Mouse (Mus musculus) hindbrain, embryonic 11.5 days (tissue): ENCODE results near the gene Ptpn9. TPM values are rescaled to one million over a fixed set of nuclear protein-coding genes. Genes with fewer than 3 reads are reported as not detected.
A peak's percentile ranks its signal among the peaks of the same experiment; 100 is the strongest.
"Not testable (repeated sequence)": the region's sequence is repeated elsewhere in the genome, so short reads cannot be mapped to it uniquely, and the experiment has no call there.

Experiments used
- ATAC-seq: fragments of 200-750 bp; cut with Nextera tagmentation; 2 replicates; pipeline ENCODE4 v1.8.0; 2017; ENCODE audit warnings: mild to moderate bottlenecking, moderate TSS enrichment, moderate library complexity; ENCODE audit not compliant: low FRiP score
- DNase-seq: peaks from one replicate; pipeline ENCODE4 v3.0.0-alpha.2; 2015; ENCODE audit warnings: low spot score
- H3K27ac ChIP-seq: fragments of 300-500 bp; sonication (generic); 2 replicates; pipeline ENCODE4 v1.5.1; 2014; ENCODE audit warnings: mild to moderate bottlenecking, low read depth, low read length
- H3K27me3 ChIP-seq: fragments of 300-500 bp; sonication (generic); 2 replicates; pipeline ENCODE4 v1.6.1; 2014; ENCODE audit warnings: mild to moderate bottlenecking, low read length, moderate library complexity, mixed read lengths; ENCODE audit not compliant: control insufficient read depth, insufficient read depth
- H3K36me3 ChIP-seq: fragments of 300-500 bp; sonication (generic); 2 replicates; pipeline ENCODE4 v1.6.1; 2014; ENCODE audit warnings: mild to moderate bottlenecking, low read length, moderate library complexity, mixed read lengths; ENCODE audit not compliant: control insufficient read depth, insufficient read depth
- H3K4me1 ChIP-seq: fragments of 300-500 bp; sonication (generic); replicated peaks from 2 replicates; pipeline ENCODE4 v1.6.1; 2014; ENCODE audit warnings: low read length, mixed read lengths; ENCODE audit not compliant: control insufficient read depth, insufficient read depth
- H3K4me2 ChIP-seq: fragments of 300-500 bp; sonication (generic); replicated peaks from 2 replicates; pipeline ENCODE4 v1.6.1; 2014; ENCODE audit warnings: mild to moderate bottlenecking, low read depth, low read length
- H3K4me3 ChIP-seq: fragments of 300-500 bp; sonication (generic); 2 replicates; pipeline ENCODE4 v1.5.1; 2014; ENCODE audit warnings: low read depth, low read length
- H3K9ac ChIP-seq: fragments of 300-500 bp; sonication (generic); 2 replicates; pipeline ENCODE4 v1.6.1; 2014; ENCODE audit warnings: low read depth, low read length
- H3K9me3 ChIP-seq: fragments of 300-500 bp; sonication (generic); 2 replicates; pipeline ENCODE4 v1.6.1; 2016; ENCODE audit warnings: low read length; ENCODE audit not compliant: control insufficient read depth
- WGBS: fragments of 180-500 bp; shearing (Covaris S2); extraction: QIAGEN DNeasy Blood & Tissue Kit; methylation state at CpG from one replicate; pipeline ENCODE4 v1.1.7; 2014; 5-methylcytosine and 5-hydroxymethylcytosine counted together
- polyA plus RNA-seq: library from polyadenylated mRNA; unstranded; fragments of >200 nt; fragmentation: Nextera tagmentation; extraction: Ambion mirVana; gene quantifications from 2 replicates; pipeline ENCODE4 v1.2.1, GENCODE M21; 2014

The Ptpn9 gene
- 28.1 and 34.0 TPM in 2 replicates for polyA plus RNA-seq

GRCm38 (mm10) chr9:56994286-56995197 lies at the start of gene Ptpn9:
Gene Ptpn9, plus strand, starts transcription at chr9:56994923.
- peak; percentile 95 for ATAC-seq
- Histone ChIP-seq H3K9me3 (no peaks in the 10 kb centered on the region), H3K4me3 (peak within 1 kb of the TSS; percentile 95), H3K27ac (peak within 1 kb of the TSS; percentile 96), H3K4me2 (peak within 1 kb of the TSS; percentile 74), H3K36me3 (no peaks in the 10 kb centered on the region), H3K9ac (peak within 1 kb of the TSS; percentile 96), H3K4me1 (no peaks in the 10 kb centered on the region), H3K27me3 (no peaks in the 10 kb centered on the region)
- peak; percentile 93 for DNase-seq
- WGBS = 3% methylated on average over 57 of the region's 62 CpGs

GRCm38 (mm10) chr9:56947481-56947880 lies 47.2 kb upstream of the Ptpn9 start:
- not testable (repeated sequence) for H3K27ac ChIP-seq, H3K4me1 ChIP-seq, H3K9me3 ChIP-seq, ATAC-seq, H3K4me2 ChIP-seq, H3K36me3 ChIP-seq, H3K27me3 ChIP-seq, H3K9ac ChIP-seq, H3K4me3 ChIP-seq
- WGBS = 34% methylated on average over 3 of the region's 3 CpGs
- peak; percentile 55 for DNase-seq

GRCm38 (mm10) chr9:56948699-56949098 lies 46.0 kb upstream of the Ptpn9 start:
- not testable (repeated sequence) for H3K4me3 ChIP-seq, H3K9me3 ChIP-seq, H3K36me3 ChIP-seq, H3K27me3 ChIP-seq, H3K9ac ChIP-seq, H3K4me1 ChIP-seq, H3K4me2 ChIP-seq, ATAC-seq, H3K27ac ChIP-seq, DNase-seq
- 93% methylated on average over 5 of the region's 5 CpGs for WGBS

GRCm38 (mm10) chr9:56949767-56950166 lies 45.0 kb upstream of the Ptpn9 start:
- Histone ChIP-seq H3K9me3 (no peaks in the 10 kb centered on the region), H3K27me3 (no peaks in the 10 kb centered on the region), H3K9ac (peak overlapping the region; percentile 31; the same call in 1 of the 2 replicates), H3K4me3 (peak overlapping the region; percentile 27), H3K4me1 (no peaks in the 10 kb centered on the region), H3K4me2 (peak overlapping the region; percentile 36), H3K27ac (no peak overlapping the region), H3K36me3 (no peaks in the 10 kb centered on the region)
- peak; percentile 38 for DNase-seq
- 36% methylated on average over 13 of the region's 13 CpGs for WGBS
- ATAC-seq = no peak

- under 1% methylated on average over 50 of the region's 50 CpGs for WGBS
These were observed 44.0 kb upstream of the Ptpn9 start, which contains the start of gene Snupn for GRCm38 (mm10) chr9:56950414-56951400. Gene Snupn, plus strand, starts transcription at chr9:56950878.

GRCm38 (mm10) chr9:56953562-56953961 lies 41.2 kb upstream of the Ptpn9 start:
- WGBS = 90% methylated on average over 1 of the region's 1 CpGs
- DNase-seq (no peak), ATAC-seq (no peak)
- no peak overlapping the region for H3K9ac ChIP-seq
- no peaks in the 10 kb centered on the region for H3K9me3 ChIP-seq
- no peaks in the 10 kb centered on the region for H3K4me1 ChIP-seq
- H3K27ac ChIP-seq = no peak overlapping the region
- H3K4me2 ChIP-seq = no peak overlapping the region
- no peak overlapping the region for H3K4me3 ChIP-seq
- H3K27me3 ChIP-seq = no peaks in the 10 kb centered on the region
- H3K36me3 ChIP-seq = no peaks in the 10 kb centered on the region

More at GRCm38 (mm10) chr9:56950414-56951400, 44.0 kb upstream of the Ptpn9 start, which contains the start of gene Snupn:
- H3K9ac ChIP-seq = peak within 1 kb of the TSS; percentile 85
- H3K36me3 ChIP-seq = no peaks in the 10 kb centered on the region
- ATAC-seq (peak; percentile 100), DNase-seq (peak; percentile 99)
- peak within 1 kb of the TSS; percentile 63 for H3K4me2 ChIP-seq
- no peaks in the 10 kb centered on the region for H3K4me1 ChIP-seq
- no peaks in the 10 kb centered on the region for H3K27me3 ChIP-seq
- H3K27ac ChIP-seq = peak within 1 kb of the TSS; percentile 77
- peak within 1 kb of the TSS; percentile 51 for H3K4me3 ChIP-seq
- no peaks in the 10 kb centered on the region for H3K9me3 ChIP-seq

- no peak overlapping the region for H3K4me2 ChIP-seq
- no peaks in the 10 kb centered on the region for H3K4me1 ChIP-seq
- no peaks in the 10 kb centered on the region for H3K9me3 ChIP-seq
- no peaks in the 10 kb centered on the region for H3K36me3 ChIP-seq
- H3K9ac ChIP-seq = no peak overlapping the region
- ATAC-seq (no peak), DNase-seq (no peak)
- no peak overlapping the region for H3K4me3 ChIP-seq
- no peaks in the 10 kb centered on the region for H3K27me3 ChIP-seq
- no peak overlapping the region for H3K27ac ChIP-seq
- 84% methylated on average over 7 of the region's 7 CpGs for WGBS
These were observed 37.6 kb upstream of the Ptpn9 start for GRCm38 (mm10) chr9:56956966-56957675.

- H3K9me3 ChIP-seq = no peaks in the 10 kb centered on the region
- 86% methylated on average over 2 of the region's 2 CpGs for WGBS
- no peaks in the 10 kb centered on the region for H3K27me3 ChIP-seq
- 0 out of 2 replicates have a peak, but pooled peaks cover 5% of the 10 kb centered on the region for H3K36me3 ChIP-seq
- no peak overlapping the region for H3K27ac ChIP-seq
- H3K4me2 ChIP-seq = no peak overlapping the region
- DNase-seq (no peak), ATAC-seq (no peak)
- H3K4me1 ChIP-seq = no peaks in the 10 kb centered on the region
- no peak overlapping the region for H3K4me3 ChIP-seq
- no peak overlapping the region for H3K9ac ChIP-seq
These were observed 36.0 kb upstream of the Ptpn9 start for GRCm38 (mm10) chr9:56958689-56959088.
